Mouse (Mus musculus) kidney, postnatal 25 days (tissue): ENCODE data around the gene Gm20696.

Source experiments
- DNase-seq, 2 experiments: peaks; one replicate each; pipeline ENCODE4 v3.0.0; 2021; ENCODE audit warnings: mixed read lengths in 2 of 2

The Gm20696 gene

GRCm38 (mm10) chr6:99433006-99433405 is 233.6 kb downstream of the Gm20696 start:
- DNase-seq, result no peak

- no peak for DNase-seq
Measured at GRCm38 (mm10) chr6:99431941-99432340, 234.7 kb downstream of the Gm20696 start.

- no peak for DNase-seq
Measured at GRCm38 (mm10) chr6:99430560-99430959, 236.0 kb downstream of the Gm20696 start.

- DNase-seq, result no peak
Measured at GRCm38 (mm10) chr6:99429378-99430131, 237.0 kb downstream of the Gm20696 start.

DNA sequence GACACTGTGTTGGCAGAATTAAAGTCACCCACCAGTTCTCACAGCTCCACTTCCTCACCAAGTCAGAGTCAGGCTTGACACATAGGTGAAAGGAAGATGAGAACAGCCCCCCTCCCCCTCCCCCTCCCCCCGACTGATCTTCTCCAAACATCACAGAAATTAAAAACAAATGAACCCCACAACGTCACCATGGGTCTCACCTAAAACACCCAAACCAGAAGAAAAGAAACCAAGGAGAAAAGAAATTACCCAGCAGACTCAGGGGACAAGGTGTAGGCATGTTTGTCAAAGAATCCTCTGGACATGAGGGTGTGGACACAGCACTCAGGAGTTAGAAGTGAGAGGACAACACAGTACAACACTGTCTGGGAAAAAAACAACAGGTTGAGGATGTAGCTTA is 237.6 kb downstream of the Gm20696 start:
- DNase-seq, result no peak

GRCm38 (mm10) chr6:99427301-99427700 is 239.3 kb downstream of the Gm20696 start:
- no peak for DNase-seq

DNA sequence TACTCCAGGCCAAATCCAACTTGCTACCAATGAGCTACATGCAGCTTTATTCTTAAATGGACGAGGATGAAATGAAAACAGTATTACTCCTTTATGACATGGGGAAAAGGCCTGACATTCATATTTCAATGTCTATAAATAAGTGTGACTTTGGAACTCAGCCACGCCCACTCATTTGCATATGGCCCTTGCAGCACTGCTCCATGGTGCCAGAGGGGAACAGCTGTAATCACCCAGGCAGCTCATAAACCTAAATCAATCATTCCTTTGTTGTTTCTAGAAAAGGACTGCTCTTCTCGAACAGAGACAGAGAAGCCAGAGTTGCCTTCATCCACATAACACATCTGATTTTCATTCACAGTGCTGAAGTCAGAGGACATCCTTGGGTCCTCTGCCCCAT is 241.6 kb downstream of the Gm20696 start:
- DNase-seq, result no peak

DNA sequence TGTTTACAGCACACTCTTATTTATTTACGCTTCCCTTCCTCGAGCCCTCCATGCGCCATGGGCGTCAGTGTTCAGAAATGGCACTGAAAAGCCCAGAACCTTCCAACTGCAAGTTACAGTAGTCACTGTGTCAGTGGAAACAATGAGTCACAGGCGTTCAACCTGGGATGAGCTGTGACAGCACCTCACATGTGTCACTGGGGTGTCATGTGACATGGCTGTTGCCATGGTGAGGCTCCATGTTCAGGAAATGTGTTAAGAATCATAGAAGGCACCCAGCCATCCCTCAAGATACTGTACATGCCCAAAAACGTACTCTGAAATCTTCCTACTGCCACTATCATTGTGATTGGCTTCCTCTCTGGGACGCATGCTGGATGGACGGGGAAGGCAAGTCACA is 245.9 kb downstream of the Gm20696 start:
- DNase-seq, result no peak

- DNase-seq, result no peak
Measured at GRCm38 (mm10) chr6:99412598-99412997, 254.0 kb downstream of the Gm20696 start.

DNA sequence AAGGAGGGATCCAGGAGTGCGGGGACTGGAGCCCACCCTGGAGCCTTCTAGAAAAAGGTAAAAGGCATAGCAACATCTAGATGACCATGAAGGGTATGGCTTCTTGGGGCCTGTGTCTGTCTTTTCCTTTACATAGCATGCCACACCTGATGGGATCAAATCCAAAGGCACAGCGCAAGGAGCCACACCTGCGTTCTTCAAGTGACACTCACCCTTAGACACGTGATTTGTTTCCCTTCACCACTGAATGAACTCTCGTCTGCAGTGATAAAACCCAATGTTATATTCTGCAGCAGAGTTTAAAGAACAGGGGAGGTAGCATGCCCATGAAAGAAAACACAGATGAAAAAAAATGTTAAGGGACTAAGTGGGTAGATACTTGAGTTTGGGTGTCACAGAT is 257.0 kb downstream of the Gm20696 start:
- DNase-seq, result no peak

GRCm38 (mm10) chr6:99408880-99409279 is 257.7 kb downstream of the Gm20696 start:
- DNase-seq, result no peak

- DNase-seq, result no peak
Measured at GRCm38 (mm10) chr6:99403755-99404390, 262.7 kb downstream of the Gm20696 start.

GRCm38 (mm10) chr6:99402941-99403340 is 263.7 kb downstream of the Gm20696 start:
- DNase-seq, result no peak

DNA sequence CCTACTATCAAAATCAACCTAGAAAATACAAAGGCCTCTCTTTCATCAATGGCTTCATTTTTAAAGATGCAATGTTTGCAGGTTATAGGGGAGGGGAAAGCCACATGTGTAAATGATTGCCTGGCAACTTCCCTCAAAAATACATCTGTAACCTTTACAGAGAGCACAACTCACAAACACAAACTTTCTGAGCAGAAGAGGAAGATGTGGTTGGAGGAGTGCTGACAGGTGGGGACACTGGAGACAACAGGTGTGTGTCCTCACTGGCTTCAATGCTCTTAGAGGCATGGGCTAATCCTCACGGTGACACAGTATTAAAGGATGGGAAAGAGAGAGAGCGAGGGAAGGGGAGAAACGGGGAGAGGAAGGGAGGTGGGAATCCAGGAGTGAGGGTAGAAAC is 264.2 kb downstream of the Gm20696 start:
- no peak for DNase-seq

- no peak for DNase-seq
Measured at GRCm38 (mm10) chr6:99401801-99402200, 264.8 kb downstream of the Gm20696 start.

- DNase-seq, result no peak
Measured at GRCm38 (mm10) chr6:99401211-99401610, 265.4 kb downstream of the Gm20696 start.

DNA sequence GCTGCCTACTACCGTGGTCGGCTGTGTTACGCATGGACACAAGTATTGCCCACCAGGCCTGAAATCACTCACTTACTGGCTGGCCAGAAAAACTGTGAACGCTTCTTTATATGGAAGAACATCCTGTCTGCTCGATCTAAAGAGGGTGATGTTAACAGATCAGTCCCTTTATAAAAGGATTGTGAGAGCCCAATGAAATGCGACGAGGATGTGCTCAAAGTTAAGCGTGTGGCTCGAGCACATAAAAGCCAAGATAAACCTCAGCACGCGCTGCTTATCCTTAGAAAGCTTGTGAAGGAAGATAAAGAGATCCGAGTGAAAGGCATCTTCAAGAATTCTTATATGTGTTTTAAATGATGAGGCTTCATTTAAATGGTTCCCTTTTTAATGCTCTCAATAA is 270.9 kb downstream of the Gm20696 start:
- no peak for DNase-seq

DNA sequence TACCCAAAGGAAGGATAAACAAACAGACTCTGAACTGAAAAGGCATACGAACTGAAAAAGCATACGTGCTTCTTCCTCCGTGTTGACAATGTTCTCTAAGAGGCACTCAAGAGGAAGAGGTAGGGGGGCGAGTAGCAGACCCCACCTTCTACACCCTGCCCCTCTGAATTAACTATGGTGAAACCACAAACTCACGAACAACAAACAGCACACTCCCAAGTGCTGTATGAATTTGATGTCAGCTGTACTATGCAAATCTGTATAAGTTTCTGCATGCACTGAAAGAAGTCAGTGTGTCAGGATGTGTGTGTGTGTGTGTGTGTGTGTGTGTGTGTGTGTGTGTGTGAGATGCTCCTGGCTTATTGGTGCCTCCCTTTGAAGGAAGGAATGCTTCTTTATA is 271.8 kb downstream of the Gm20696 start:
- DNase-seq, result no peak

- DNase-seq, result no peak
Measured at GRCm38 (mm10) chr6:99392484-99392883, 274.1 kb downstream of the Gm20696 start.

GRCm38 (mm10) chr6:99388741-99389675 is 277.6 kb downstream of the Gm20696 start:
- peak; percentile 17 to 44 for DNase-seq

DNA sequence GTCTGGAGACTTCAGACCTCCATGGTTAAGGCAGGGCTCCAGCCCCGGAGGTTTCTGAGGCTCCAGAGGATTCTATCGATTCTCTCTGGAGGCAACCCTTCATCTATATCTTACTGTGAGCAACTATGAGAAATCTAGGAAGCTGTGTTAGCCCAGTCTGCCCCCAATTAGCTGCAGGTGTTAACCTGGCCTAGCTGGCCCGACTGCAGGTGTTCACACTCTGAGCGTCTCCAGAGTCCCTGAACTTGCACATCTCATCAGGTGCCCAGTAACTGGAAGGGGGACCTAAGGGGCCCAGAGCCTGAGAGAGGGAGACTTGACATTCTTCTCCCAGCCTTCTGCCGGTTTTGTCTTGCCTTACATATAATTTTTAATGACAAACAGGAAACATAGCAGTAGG is 278.6 kb downstream of the Gm20696 start:
- DNase-seq, result no peak

DNA sequence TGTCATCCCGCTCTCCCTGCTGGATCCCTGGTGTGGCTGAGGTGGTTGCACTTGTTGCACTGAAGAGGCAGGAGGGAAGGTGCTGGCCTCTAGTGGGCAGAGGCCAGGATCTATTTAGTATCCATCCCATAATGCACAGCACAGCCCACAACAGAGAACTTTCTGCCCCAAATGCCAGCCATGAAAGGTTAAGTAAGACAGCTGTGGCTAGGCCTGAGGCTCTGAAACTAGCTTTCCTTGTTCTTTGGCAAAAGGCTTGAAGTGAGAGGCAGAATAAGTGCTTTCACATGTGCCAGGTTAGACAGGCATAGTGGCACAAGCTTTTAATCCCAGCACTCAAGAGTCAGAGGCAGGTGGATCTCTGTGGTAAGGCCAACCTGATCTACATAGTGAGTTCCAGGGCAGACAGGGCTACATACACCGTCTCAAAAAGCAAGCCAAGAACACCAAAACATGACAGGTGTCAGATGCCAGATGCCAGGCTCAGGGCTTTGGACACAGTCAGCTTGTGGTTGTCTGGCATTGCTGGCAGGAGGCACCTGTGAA is 281.5 kb downstream of the Gm20696 start:
- peak in 1 of 2 experiments; percentile 20 for DNase-seq

GRCm38 (mm10) chr6:99383846-99384472 is 282.6 kb downstream of the Gm20696 start:
- no peak for DNase-seq
